ENCODE assay signal across 8 mouse cellular contexts in genomic region chr16:97851741-97852319, GRCm38 (mm10). TPM values are rescaled to one million over a fixed set of nuclear protein-coding genes. Genes with fewer than 3 reads are reported as not detected.
DNase-seq lines count a peak whose midpoint lies in the region; ATAC-seq and TF ChIP-seq lines count a peak whose summit lies in the region.

Prdm15 (minus strand) TSS chr16:97851850.

- H3K4me2 ChIP-seq in embryonic facial prominence, embryonic 15.5 days (replicated peaks) = peak within 1 kb of the TSS; percentile 59
- H3K4me2 ChIP-seq in kidney, embryonic 14.5 days (replicated peaks; ENCODE audit: low read depth, low read length) = peak within 1 kb of the TSS; percentile 72
- peak within 1 kb of the TSS; percentile 57 for H3K4me2 ChIP-seq in limb, embryonic 14.5 days (replicated peaks; ENCODE audit: low read depth, low read length, severe bottlenecking)
- H3K4me2 ChIP-seq in midbrain, embryonic 16.5 days (ENCODE audit: low read length) = peak within 1 kb of the TSS; percentile 67

- peak within 1 kb of the TSS; percentile 98 for H3K4me3 ChIP-seq in bone marrow macrophage, adult 2 months (ENCODE audit: insufficient read depth, low read length)
- peak within 1 kb of the TSS; percentile 90 for H3K4me3 ChIP-seq in embryonic facial prominence, embryonic 15.5 days (replicated peaks)
- peak within 1 kb of the TSS; percentile 93 for H3K4me3 ChIP-seq in heart, embryonic 10.5 days
- H3K4me3 ChIP-seq in kidney, embryonic 14.5 days (ENCODE audit: low read length) = peak within 1 kb of the TSS; percentile 91
- H3K4me3 ChIP-seq in limb, embryonic 14.5 days (replicated peaks; ENCODE audit: low read length) = peak within 1 kb of the TSS; percentile 84
- peak within 1 kb of the TSS; percentile 75 for H3K4me3 ChIP-seq in midbrain, embryonic 16.5 days (ENCODE audit: low read depth, low read length)

- peak; percentile 90 for ATAC-seq in embryonic facial prominence, embryonic 15.5 days (ENCODE audit: insufficient number of reproducible peaks, low FRiP score, low TSS enrichment, low read depth)
- ATAC-seq in kidney, embryonic 14.5 days (ENCODE audit: low FRiP score, low TSS enrichment) = peak; percentile 90
- peak; percentile 87 for ATAC-seq in limb, embryonic 14.5 days (ENCODE audit: low FRiP score, low read depth)
- ATAC-seq in midbrain, embryonic 16.5 days = peak; percentile 93

- TF ChIP-seq POLR2A in bone marrow macrophage, adult 2 months (IDR thresholded peaks at IDR 0.05; ENCODE audit: borderline replicate concordance, low read depth, low read length) = no peak
- TF ChIP-seq POLR2A in limb, embryonic 14.5 days (IDR thresholded peaks at IDR 0.05; ENCODE audit: borderline replicate concordance, extremely low read depth, insufficient read depth, insufficient read length) = peak; percentile 79; the same call in 1 of the 2 replicates

- H3K9ac ChIP-seq in embryonic facial prominence, embryonic 15.5 days = peak within 1 kb of the TSS; percentile 98
- H3K9ac ChIP-seq in kidney, embryonic 14.5 days (ENCODE audit: low read depth, low read length) = peak within 1 kb of the TSS; percentile 99
- H3K9ac ChIP-seq in limb, embryonic 14.5 days (ENCODE audit: low read depth, low read length, severe bottlenecking) = peak within 1 kb of the TSS; percentile 99
- H3K9ac ChIP-seq in midbrain, embryonic 16.5 days (ENCODE audit: low read depth, low read length) = peak within 1 kb of the TSS; percentile 94

- H3K36me3 ChIP-seq in embryonic facial prominence, embryonic 15.5 days = peaks cover 5% of the 10 kb centered on the region; the same call in 1 of the 2 replicates
- peaks cover 3% of the 10 kb centered on the region; the same call in 1 of the 2 replicates for H3K36me3 ChIP-seq in heart, embryonic 10.5 days
- peaks cover 3% of the 10 kb centered on the region; the same call in 1 of the 2 replicates for H3K36me3 ChIP-seq in kidney, embryonic 14.5 days (ENCODE audit: control insufficient read depth, insufficient read depth, low read length)
- 0 out of 2 replicates have a peak, but pooled peaks cover 4% of the 10 kb centered on the region for H3K36me3 ChIP-seq in limb, embryonic 14.5 days (ENCODE audit: control insufficient read depth, insufficient read depth, low read length)
- H3K36me3 ChIP-seq in midbrain, embryonic 16.5 days (ENCODE audit: control insufficient read depth, insufficient read depth, low read length) = no peaks in the 10 kb centered on the region

- no peak for TF ChIP-seq CTCF in bone marrow macrophage, adult 2 months (IDR thresholded peaks at IDR 0.05; ENCODE audit: low read depth, low read length)

- H3K27me3 ChIP-seq in embryonic facial prominence, embryonic 15.5 days = no peaks in the 10 kb centered on the region
- no peaks in the 10 kb centered on the region for H3K27me3 ChIP-seq in heart, embryonic 10.5 days (ENCODE audit: insufficient read depth, poor library complexity, severe bottlenecking)
- H3K27me3 ChIP-seq in kidney, embryonic 14.5 days (ENCODE audit: control insufficient read depth, insufficient read depth, low read length) = no peaks in the 10 kb centered on the region
- no peaks in the 10 kb centered on the region for H3K27me3 ChIP-seq in limb, embryonic 14.5 days (ENCODE audit: control insufficient read depth, insufficient read depth, low read length)
- H3K27me3 ChIP-seq in midbrain, embryonic 16.5 days (ENCODE audit: control insufficient read depth, insufficient read depth, low read depth, low read length) = no peaks in the 10 kb centered on the region

- WGBS in embryonic facial prominence, embryonic 15.5 days = under 1% methylated on average over 31 of the region's 31 CpGs
- WGBS in heart, embryonic 10.5 days = 1% methylated on average over 31 of the region's 31 CpGs
- WGBS in kidney, embryonic 14.5 days = under 1% methylated on average over 31 of the region's 31 CpGs
- WGBS in limb, embryonic 14.5 days = under 1% methylated on average over 24 of the region's 31 CpGs
- under 1% methylated on average over 26 of the region's 31 CpGs for WGBS in midbrain, embryonic 16.5 days

- H3K4me1 ChIP-seq in bone marrow macrophage, adult 2 months (ENCODE audit: control insufficient read depth, insufficient read depth, low read length) = peaks cover 23% of the 10 kb centered on the region
- peaks cover 29% of the 10 kb centered on the region for H3K4me1 ChIP-seq in embryonic facial prominence, embryonic 15.5 days
- H3K4me1 ChIP-seq in heart, embryonic 10.5 days = peaks cover 26% of the 10 kb centered on the region
- H3K4me1 ChIP-seq in kidney, embryonic 14.5 days (ENCODE audit: control insufficient read depth, insufficient read depth, low read length) = peaks cover 11% of the 10 kb centered on the region
- H3K4me1 ChIP-seq in limb, embryonic 14.5 days (ENCODE audit: control insufficient read depth, insufficient read depth, low read length) = peaks cover 11% of the 10 kb centered on the region
- peaks cover 17% of the 10 kb centered on the region for H3K4me1 ChIP-seq in midbrain, embryonic 16.5 days (ENCODE audit: control insufficient read depth, insufficient read depth, low read length)

- DNase-seq in B cell, adult 2 months = peak; percentile 86 to 89
- peak; percentile 95 for DNase-seq in heart, embryonic 10.5 days (ENCODE audit: low spot score)
- peak; percentile 84 for DNase-seq in limb, embryonic 14.5 days (ENCODE audit: low spot score)
- DNase-seq in spleen, postnatal 36 days (ENCODE audit: low spot score in 2 of 2) = peak; percentile 78 to 79

- H3K9me3 ChIP-seq in embryonic facial prominence, embryonic 15.5 days (replicated peaks) = no peaks in the 10 kb centered on the region
- H3K9me3 ChIP-seq in heart, embryonic 10.5 days = no peaks in the 10 kb centered on the region
- H3K9me3 ChIP-seq in kidney, embryonic 14.5 days (ENCODE audit: control insufficient read depth, low read length) = no peaks in the 10 kb centered on the region
- H3K9me3 ChIP-seq in limb, embryonic 14.5 days (ENCODE audit: control insufficient read depth, low read length) = no peaks in the 10 kb centered on the region
- H3K9me3 ChIP-seq in midbrain, embryonic 16.5 days (replicated peaks; ENCODE audit: control insufficient read depth, low read length, poor library complexity, severe bottlenecking) = no peaks in the 10 kb centered on the region

- peak within 1 kb of the TSS; percentile 81 for H3K27ac ChIP-seq in bone marrow macrophage, adult 2 months (ENCODE audit: insufficient read depth, low read depth, low read length)
- H3K27ac ChIP-seq in embryonic facial prominence, embryonic 15.5 days (replicated peaks) = peak within 1 kb of the TSS; percentile 100
- peak within 1 kb of the TSS; percentile 100 for H3K27ac ChIP-seq in heart, embryonic 10.5 days
- H3K27ac ChIP-seq in kidney, embryonic 14.5 days (ENCODE audit: low read depth, low read length) = peak within 1 kb of the TSS; percentile 97
- peak within 1 kb of the TSS; percentile 100 for H3K27ac ChIP-seq in limb, embryonic 14.5 days (replicated peaks; ENCODE audit: low read depth, low read length)
- H3K27ac ChIP-seq in midbrain, embryonic 16.5 days (ENCODE audit: low read length) = peak within 1 kb of the TSS; percentile 100

RNA-seq across cellular contexts. Expression of gene Prdm15, which starts in this region (rescaled TPM):
- 4.4 and 7.5 TPM in 2 replicates for polyA plus RNA-seq in bone marrow macrophage, adult 2 months (2012; ENCODE audit: insufficient read depth, insufficient read length, missing spikeins)
- polyA plus RNA-seq in embryonic facial prominence, embryonic 15.5 days (2015; fragmentation: Nextera tagmentation; extraction: Ambion mirVana) = 9.7 and 10.9 TPM in 2 replicates
- 9.7 and 9.8 TPM in 2 replicates for polyA plus RNA-seq in heart, embryonic 10.5 days (2016; fragmentation: Nextera tagmentation; extraction: Ambion mirVana)
- polyA plus RNA-seq in kidney, embryonic 14.5 days (2014; fragmentation: Nextera tagmentation; extraction: Ambion mirVana) = 7.8 and 14.4 TPM in 2 replicates
- polyA plus RNA-seq in limb, embryonic 14.5 days (2012; rRNA removed) = 19.5 and 19.6 TPM in 2 replicates
- polyA plus RNA-seq in limb, embryonic 14.5 days (2014; fragmentation: Nextera tagmentation; extraction: Ambion mirVana) = 9.7 and 10.6 TPM in 2 replicates
- polyA plus RNA-seq in midbrain, embryonic 16.5 days (2015; fragmentation: Nextera tagmentation; extraction: Ambion mirVana) = 10.9 and 14.2 TPM in 2 replicates

Comparison
In these comparisons a context has a peak if more than half of its experiments do, and no peak if none do; other contexts are left out.
1. Peak in every context shown above with its lines: DNase-seq, ATAC-seq, H3K4me3 ChIP-seq and H3K27ac ChIP-seq.